Mouse (Mus musculus) C2C12 (cell line): Measurements from ENCODE around the gene Olfr549.

Source experiments
- CEBPB ChIP-seq: IDR thresholded peaks from one replicate; pipeline ENCODE4 v1.6.1; 2011; ENCODE audit warnings: low read depth, mild to moderate bottlenecking, control low read depth, moderate library complexity
- CTCF ChIP-seq: IDR thresholded peaks from one replicate; pipeline ENCODE4 v1.5.1; 2011; ENCODE audit not compliant: control insufficient read depth, insufficient read depth, insufficient read length
- FOSL1 ChIP-seq: IDR thresholded peaks from one replicate; pipeline ENCODE4 v1.8.0; 2011; ENCODE audit warnings: mild to moderate bottlenecking, low read length; ENCODE audit not compliant: poor library complexity, insufficient read depth, severe bottlenecking
- MAX ChIP-seq: IDR thresholded peaks from one replicate; pipeline ENCODE4 v1.6.1; 2011; ENCODE audit warnings: mild to moderate bottlenecking, control low read depth
- MYOD1 ChIP-seq: IDR thresholded peaks from one replicate; pipeline ENCODE4 v1.6.1; 2011; ENCODE audit warnings: low read depth; ENCODE audit not compliant: control insufficient read depth, insufficient read length
- MYOG ChIP-seq: IDR thresholded peaks from one replicate; pipeline ENCODE4 v1.6.1; 2011; ENCODE audit not compliant: control insufficient read depth, insufficient read length; ENCODE audit errors: extremely low read depth
- USF1 ChIP-seq: IDR thresholded peaks from one replicate; pipeline ENCODE4 v1.6.1; 2011; ENCODE audit warnings: low read depth, mild to moderate bottlenecking, control low read depth, moderate library complexity

DNA sequence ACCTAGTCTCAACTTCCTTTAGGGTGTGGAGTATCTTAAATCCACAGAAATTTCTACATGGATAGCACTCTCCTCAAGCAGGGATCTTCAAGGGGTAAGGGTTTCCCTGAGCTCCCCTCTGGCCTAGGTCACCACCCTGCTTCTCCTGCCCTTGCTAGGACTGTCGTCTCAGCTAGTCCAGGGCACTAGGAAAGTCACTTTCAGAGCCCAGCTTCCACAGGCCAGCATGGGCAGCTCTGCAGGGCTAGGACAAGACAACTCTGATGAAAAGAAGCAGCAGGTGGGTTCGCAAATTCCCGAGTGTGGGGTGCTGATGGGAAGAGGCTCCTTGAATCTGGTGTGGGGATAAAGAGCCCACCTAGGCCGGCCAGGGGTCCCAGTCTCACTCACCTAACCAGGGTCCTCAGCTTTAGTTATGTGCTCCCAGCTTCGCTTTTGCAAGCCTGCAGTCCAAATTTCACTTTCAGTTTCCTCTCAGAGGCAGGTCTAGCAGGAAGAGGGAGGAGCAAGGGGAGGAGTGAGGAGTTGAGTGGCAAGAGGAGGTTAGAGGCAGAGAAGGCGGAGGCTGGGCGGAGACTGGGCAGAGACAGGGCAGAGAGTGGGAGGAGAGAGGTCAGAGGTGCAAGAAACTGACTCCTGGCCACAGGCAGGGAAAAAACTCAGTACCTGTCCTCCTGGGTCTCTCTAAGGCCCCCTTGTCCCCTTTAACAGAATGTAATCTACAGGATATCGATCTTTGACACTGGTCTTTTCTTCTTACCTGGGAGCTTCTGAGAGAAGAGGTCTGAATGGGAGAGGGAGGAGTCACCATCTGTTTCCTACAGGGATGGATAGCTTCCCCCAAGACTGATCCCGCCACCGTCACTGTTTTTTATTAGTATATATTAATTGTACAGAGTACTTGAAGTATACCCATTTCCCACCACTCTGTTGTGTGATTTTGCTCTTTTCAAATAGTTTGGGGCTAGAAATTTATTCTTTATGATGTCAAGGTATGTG, 15.6 kb downstream of the Olfr549 start, which contains the start of gene Trim21:
- TF ChIP-seq CTCF (no peak), USF1 (no peak), FOSL1 (no peak), MAX (no peak), MYOG (no peak), CEBPB (no peak), MYOD1 (no peak)
